Mouse (Mus musculus) cerebellum, postnatal 36 days (tissue): ENCODE data around the gene Casr.

ENCODE experiments used
- DNase-seq, 2 experiments: peaks; one replicate each; pipeline ENCODE4 v3.0.0; 2021 to 2022; ENCODE audit warnings: mixed read lengths in 2 of 2

Casr gene

DNA sequence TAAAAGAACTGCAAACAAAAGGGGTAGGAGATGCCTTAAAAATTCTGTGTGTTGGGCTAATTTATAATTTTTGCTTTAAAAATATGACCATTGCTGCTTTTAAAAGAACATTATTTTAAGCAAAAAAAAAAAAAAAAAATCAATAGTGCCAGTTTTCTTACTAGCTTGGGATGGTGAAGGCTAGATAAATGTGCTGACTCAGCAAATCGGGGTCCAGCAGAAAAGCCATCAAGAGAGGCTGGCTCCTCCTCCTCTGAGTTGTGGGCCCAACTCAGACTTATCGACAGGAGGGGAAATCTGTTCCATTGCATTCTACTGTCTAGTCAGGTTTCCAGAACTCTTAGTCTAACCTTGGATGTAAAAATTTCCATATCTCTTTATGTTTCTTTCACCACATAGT, 45.6 kb downstream of the Casr start:
- DNase-seq, result no peak

DNA sequence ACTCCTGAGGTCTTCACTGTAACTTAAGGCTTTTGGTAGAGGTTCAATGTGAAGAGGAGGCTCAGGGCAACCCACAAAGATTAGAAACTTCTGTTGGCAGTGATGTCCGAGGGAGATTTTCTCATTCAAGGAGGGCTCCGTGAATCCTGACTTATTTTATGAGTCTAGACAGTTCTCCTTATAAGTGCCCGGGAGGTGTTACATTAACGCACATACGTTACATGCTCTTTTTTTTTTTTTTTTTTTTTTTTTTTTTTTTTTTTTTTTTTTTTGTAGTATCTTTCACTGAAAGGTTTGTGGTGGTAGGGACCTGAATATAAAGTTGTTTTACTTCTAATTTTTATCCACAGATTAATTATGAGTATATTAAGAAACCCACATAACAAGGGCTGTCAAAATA, 54.6 kb downstream of the Casr start:
- no peak for DNase-seq

DNA sequence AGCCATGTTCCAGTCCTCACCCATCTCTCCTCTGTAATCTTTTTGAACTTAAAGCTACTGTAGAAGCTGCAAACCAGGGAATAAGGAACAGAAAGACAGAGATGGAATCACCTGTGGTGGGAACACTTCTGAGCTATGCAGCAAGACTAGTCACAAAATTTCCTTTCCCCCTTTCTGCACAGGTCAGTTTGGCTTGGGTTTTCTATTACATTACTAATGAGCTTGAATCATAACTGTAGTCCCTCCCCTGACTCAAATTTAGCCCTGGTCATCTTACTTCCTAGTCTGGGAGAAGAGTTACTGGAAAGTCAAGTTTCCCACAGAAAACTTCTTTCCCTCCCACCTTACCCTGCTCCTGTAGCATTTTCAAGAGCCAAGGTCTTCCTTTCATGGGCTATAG, 55.1 kb downstream of the Casr start:
- no peak for DNase-seq

DNA sequence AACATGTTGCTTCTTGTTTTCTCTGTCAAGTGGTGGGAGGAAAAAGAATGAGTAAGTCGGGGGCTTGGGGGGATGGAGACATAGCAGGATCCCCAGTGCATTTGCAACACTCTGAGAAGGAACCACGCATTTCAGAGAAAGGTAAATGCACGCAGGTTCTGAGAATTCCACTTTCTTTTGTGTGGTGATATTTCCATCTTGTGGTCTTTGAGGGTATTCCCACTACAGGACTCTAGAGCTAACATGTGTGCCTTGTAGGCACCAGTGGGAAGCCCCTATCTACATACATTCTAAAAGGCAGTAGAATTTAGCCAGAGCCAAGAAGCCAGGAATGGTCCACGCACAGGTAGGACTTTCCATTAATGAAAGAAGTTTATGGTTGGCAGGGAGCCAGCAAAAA, 56.0 kb downstream of the Casr start:
- no peak for DNase-seq

DNA sequence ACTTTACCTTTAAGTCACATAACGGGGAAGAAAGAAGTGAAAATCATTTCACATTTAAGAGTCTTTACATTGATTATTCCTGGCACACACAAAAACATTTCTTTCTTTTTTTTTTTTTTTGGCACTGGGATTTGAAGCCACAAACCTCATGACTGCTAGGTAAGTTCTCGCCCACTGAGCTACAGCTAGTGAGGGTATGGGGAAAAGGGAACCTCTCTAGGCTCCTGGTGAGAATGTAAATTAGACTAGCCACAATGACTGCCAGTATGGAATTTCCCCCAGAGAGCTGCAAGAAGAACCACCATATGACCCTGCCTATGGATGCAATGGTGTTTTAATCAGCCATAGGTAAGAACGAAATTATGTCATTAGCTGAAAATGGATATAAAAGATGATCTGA, 56.8 kb downstream of the Casr start:
- no peak for DNase-seq

DNA sequence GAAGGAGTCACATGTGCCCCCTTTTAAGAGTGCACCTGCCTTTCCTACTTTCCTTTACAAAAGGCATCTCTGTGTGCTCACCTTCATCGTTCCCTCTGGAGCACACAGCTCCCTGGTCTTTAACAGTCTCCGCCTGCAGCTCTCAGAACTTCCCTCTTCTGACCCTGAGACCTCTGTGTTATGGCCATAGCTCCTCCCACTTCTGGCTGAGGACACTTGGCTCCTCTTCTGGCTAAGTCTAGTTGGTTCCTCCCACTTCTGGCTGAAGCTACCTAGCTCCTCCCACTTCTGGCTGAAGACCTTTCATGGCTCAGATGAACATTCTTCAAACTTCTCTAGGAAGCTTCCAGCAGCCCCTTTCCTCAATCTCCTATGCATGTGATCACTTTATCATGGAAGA, 59.7 kb downstream of the Casr start:
- DNase-seq, result no peak

DNA sequence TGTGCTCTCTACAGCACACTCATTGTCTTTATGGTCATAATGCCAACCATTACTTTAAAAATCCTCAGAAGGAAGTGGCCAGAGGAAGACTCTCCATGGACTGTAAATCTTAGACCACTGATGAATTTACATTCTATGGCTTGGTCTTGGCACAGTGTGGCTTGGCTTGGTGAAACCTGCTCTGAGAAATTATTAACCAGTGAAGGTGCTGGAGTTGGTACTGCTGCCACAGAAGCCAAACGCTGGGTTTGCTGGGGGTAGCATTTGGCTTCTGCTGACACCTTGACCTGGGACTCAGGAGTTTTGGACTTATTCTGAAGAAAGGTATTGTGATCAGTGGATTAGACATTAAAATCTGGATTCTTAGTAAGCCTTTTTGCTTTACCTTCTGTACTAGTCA, 69.5 kb downstream of the Casr start:
- no peak for DNase-seq

DNA sequence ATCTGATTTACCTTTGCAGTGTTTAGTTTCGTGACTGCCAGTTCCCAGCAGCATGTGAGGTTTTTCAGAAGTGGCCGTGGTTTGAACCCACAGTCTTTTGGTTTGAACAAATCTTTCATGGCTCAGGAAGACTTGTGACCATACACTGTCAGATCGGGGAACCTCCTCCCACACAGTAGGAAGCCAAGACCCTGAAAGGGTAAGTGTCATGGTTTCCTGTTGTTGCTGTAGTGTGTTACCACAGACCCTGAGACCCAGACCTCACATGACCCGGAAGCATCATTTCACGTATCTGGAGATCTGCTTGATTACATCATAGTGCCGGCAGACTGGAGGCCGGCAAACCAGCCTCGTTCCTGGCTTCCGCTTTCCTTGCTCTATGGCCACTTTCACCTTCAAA, 85.1 kb downstream of the Casr start:
- no peak for DNase-seq

DNA sequence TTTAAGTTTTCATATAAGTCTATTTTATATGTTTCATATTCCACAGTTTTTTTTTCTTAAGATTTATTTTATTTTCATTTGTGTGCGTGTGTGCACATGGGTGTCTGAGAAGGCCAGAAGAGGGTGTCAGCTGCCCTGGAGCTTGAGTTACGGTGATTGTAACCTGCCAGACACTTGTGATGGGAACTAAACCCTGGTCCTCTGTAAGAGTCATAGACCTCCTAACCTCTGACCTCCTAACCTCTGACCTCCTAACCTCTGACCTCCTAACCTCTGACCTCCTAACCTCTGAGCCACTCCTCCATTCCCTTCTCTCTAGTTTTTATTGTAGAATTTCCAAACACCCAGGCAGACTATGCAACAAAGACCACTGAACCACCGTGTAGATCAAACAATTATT, 86.4 kb downstream of the Casr start:
- no peak for DNase-seq

DNA sequence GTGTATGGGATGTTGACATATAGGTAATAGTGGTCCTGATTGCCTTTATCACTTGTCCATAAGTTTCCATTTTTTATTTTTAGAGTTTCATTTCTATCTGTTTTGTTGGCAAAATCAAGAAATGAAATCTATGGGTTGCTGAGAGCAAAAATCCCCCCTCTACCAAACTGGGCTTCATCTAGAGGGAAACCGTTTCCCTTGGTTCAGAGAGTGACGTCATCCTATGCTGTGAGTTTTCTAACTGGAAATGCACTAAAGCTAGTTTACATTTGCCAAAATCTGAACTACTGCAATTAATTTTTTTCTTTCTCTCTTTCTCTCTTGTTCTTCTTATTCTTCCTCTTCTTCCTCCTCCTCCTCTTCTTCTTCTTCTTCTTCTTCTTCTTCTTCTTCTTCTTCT, 87.1 kb downstream of the Casr start:
- no peak for DNase-seq

DNA sequence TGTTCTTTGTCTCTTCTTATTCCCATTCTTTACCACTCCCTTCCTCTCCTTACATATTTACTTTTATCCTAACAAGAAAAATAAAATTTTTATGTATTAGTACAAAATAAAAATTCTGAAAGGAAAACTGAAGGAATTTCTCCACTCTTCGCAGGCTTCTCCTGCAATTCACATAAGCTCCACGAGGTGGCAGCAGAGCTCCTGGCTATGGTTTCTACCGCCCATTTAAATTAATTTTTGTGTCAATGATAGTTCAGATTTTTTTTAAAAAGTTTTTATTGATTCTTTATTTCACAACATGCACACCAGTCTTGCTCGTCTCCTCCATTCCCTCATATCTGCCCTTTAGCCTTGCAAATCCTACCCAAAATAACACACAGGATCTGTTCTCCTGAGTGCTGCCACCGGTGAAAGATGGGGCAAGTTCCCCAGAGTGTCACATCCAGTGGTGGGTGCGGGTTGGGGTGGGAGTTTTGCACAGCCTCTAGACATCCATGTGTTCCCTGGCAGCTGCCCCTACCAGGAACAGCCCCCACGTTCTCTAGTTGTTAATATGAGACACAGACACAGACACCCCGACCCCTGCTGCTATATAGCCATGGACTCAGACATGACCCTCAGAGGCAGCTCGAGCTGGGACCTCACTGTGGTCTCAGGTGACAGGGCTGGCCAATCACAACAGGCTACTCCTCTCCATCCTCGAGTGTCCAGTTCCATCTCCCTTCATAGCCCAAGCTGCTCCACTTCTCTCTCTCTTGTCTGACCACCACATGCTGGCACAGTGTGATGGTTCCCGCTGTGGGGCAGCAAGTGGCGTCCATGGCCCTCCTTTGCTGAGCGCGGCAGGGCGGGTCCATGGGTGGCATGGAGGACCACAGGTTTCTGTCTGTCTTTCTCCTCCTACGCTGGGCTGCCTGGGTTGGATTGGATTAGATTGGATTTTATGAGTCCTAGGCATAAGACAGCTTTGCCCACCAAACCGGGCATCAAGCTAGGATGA, 88.4 kb downstream of the Casr start:
- peak; percentile 27 to 44 for DNase-seq

DNA sequence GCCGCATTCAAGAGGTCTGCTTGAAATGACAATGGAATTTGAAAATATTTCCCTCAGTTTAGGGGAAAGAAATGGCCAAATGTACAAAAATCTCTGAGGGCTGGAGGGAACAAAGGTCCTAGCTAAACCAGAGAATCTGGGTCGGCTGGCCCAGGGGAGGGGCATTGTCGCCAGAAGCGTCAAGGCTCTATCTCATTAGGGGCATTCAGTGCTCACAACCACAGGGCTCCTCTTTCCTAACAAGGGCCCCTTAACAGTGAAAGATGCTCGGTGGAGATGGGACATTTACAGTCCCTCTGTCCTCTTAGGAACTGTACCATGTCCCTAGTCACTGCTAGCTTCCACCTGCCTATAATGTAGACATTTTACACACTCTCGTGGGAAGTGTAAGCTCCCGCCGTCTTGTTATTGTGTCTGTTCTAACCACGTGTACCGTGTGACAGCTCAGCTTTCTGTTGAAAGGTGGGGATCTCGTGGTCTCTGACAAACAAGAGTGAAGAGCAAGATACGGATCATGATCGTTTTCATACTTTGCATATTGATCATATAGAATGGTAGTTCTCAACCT, 90.8 kb downstream of the Casr start:
- no peak for DNase-seq

DNA sequence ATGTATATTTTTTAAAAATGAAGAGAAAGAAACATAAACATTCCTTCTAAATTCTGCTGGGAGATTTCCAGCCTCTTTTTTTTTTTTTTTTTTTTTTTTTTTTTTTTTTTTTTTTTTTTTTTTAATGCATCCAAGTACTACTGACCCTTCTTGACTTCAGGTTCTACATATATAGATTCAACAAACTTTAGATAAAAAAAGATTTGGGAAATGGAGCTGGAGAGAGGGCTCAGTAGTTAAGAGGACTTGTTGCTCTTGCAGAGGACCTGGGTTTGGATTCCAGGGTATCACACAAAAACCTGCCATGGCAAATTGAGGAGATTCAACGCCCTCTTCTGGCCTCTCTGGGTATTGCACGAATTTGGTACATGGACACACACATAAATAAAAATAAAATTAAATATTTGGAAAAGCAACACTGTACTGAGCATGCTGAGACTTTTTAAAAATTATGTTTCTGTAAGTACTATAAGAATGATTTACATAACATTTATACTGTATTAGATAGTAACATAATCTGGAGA, 91.9 kb downstream of the Casr start:
- peak in 1 of 2 experiments; percentile 5 for DNase-seq

DNA sequence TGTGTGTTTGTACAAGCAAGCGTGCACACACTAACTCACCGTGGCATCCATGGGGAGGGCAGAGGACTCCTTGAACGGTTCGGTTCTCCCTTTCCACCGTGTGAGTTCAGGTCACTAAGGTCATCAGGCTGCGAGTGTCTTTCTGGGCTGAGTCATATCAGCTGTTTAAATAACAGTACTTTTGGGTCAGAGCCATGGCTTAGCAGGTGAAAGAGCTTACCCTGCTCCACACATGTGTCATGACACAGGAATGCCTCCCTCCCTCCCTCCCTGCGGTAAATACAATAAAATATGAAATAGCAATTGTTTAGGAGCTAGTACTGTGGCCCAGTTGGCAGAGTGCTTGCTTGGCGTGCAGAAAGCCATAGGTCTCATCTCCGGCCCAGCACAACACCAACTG, 92.6 kb downstream of the Casr start:
- no peak for DNase-seq

DNA sequence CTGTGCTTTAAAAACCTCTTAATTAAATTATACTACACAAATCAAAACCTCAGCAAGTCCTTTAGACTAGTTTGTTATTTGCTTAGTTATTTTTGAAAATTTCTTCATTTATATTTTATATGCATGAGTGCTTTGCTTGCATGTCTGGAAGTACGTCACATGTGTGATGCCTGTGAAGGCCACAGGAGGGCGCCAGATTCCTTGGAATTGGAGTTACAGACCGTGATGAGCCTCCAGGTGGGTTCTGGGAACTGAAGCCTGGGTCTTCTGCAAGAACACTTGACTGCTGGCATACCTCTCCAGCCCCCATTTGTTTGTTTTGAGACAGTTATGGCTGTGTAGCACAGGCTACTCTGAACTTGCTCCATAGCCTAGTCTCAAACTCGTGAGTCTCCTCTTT, 93.1 kb downstream of the Casr start:
- DNase-seq, result no peak

DNA sequence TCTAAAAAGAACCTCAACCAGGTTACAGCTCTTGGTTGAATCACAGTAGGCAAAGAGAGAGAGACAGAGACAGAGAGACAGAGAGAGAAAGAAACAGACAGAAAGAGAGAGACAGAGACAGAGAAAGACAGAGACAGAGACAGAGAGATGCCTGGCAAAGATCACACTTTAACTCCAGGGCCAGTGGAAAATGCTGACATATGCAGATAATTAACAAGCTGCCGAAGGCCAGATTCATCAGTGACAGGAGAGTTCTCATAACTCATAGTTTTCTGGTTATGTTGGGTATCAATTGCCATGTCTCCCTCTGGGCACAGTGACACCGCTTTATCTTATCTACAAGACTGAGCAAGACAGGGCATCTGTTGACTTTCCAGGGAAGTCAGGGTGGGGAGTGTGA, 94.0 kb downstream of the Casr start:
- DNase-seq, result no peak

DNA sequence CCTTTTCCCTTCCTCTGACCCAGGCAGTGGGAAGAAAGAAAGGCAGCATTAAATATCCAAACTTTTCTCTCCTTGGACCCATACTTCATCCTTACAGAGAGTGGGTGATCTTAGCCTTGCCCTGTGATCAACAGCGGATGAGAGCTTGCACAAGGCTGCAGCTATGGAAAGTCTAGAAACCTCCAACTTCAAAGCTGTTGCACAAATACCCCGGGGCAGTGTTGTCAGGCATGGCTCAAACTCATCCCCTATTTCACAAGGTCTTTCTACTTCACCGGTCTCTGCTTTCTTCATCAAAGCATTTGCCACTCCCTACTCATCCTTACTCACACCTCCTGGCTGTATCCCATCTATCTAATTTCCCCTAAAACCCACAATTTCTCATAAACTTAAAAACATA, 96.5 kb downstream of the Casr start:
- DNase-seq, result no peak

DNA sequence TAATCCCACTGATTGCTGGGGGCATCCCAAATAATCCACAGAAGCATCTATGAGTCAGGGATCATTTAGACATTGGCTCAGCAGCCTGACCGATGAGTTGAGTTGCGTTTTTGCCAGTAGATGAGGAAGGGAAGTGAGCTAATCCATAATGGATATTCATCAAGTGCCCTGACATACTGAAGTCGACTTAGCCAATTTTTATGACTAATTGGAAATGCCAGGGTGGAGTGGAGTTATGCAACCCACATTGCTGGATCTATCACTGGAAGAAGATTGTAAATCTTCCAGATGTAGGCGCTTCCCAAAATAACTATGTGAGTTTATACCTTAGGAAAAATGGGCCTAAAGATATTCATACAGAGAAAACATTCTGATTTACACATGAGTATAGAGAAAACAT, 97.9 kb downstream of the Casr start:
- DNase-seq, result no peak

DNA sequence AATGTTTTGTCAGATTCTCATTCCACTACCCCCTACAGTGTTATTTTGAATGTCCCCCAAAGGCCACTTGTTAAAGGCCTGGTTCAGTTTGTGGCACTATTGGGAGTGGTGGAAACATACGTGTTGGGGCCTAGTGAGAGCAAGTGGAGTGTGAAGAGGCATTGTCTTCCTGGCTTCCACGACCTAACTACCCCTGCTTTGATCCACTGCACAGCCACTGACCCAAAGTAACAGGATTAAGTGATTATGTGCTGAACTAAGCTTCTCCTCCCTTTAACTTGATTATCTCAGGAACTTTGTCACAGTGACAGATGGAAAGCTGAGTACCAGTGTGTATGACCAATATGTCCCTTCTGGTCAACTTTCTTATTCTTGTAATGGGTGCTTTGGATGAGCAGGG, 101.5 kb downstream of the Casr start:
- no peak for DNase-seq

DNA sequence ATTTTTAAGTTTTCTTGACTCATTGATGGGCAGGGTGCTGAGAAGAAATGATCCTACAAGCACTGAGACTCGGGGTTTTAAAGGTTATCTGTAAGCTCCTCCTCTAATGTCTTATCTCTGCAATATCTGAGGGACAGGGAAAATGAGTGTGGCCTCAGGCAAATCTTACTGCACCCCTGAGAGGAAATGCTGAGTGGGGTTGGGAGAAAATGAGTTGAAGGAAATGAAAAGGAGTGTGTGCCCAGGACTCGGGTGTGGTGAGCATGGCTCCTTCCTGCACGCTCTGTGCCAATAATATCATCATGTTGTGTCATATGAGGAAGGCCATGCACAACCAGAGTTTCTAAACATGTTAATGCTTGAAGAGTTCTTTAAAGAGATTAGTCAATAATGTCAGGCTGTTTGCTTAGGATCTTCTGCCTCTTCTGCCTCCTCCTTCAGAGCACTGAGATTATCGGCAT, 106.6 kb downstream of the Casr start, which contains the start of gene Stfa3:
Gene Stfa3 (minus strand): TSS at position 51 of the 461 bp plus-strand sequence.
- no peak for DNase-seq
